Mouse (Mus musculus): ENCODE data around the gene Abcb8. TPM values are rescaled to one million over a fixed set of nuclear protein-coding genes. Genes with fewer than 3 reads are reported as not detected.

Abcb8 gene
- polyA plus RNA-seq, 2 experiments, result 16.9 to 18.0 TPM

GRCm38 (mm10) chr5:24405389-24405876, 12.0 kb downstream of the Abcb8 start:
- 60% methylated on average over 3 of the region's 3 CpGs for WGBS (ENCODE audit: insufficient replicate concordance)
- TF ChIP-seq CTCF (IDR thresholded peaks at IDR 0.05; ENCODE audit: low read depth), result no peak
- no peak for TF ChIP-seq EP300 (IDR thresholded peaks at IDR 0.05; ENCODE audit: low read depth)
- Histone ChIP-seq H3K36me3 (replicated peaks; ENCODE audit: control insufficient read depth, insufficient read depth, low read depth) (no peaks in the 10 kb centered on the region), H3K4me3 (ENCODE audit: insufficient read depth in 1 of 2, low read depth in 2 of 2, low read length in 2 of 2) (no peak overlapping the region), H3K9me3 (ENCODE audit: control insufficient read depth, low read length) (no peaks in the 10 kb centered on the region), H3K9ac (replicated peaks) (no peak overlapping the region), H3K27ac (no peak overlapping the region), H3K4me1 (replicated peaks; ENCODE audit: control insufficient read depth in 2 of 2, insufficient read depth in 2 of 2, low read length in 1 of 2) (0 out of 4 replicates have a peak, but pooled peaks cover 0 to 2% of the 10 kb centered on the region in 2 experiments), H3K27me3 (ENCODE audit: control insufficient read depth, insufficient read depth, low read length) (no peaks in the 10 kb centered on the region), H3K4me2 (ENCODE audit: low read depth) (no peak overlapping the region)
- no peak for ATAC-seq (ENCODE audit: insufficient read depth)
- DNase-seq (ENCODE audit: low read depth in 3 of 3, low spot score in 3 of 3), result no peak

GRCm38 (mm10) chr5:24408651-24409050, 15.2 kb downstream of the Abcb8 start:
- DNase-seq (ENCODE audit: low read depth in 3 of 3, low spot score in 3 of 3) (no peak), ATAC-seq (ENCODE audit: insufficient read depth) (no peak)
- H3K27me3 ChIP-seq (ENCODE audit: control insufficient read depth, insufficient read depth, low read length), result no peaks in the 10 kb centered on the region
- H3K4me1 ChIP-seq (replicated peaks; ENCODE audit: control insufficient read depth in 2 of 2, insufficient read depth in 2 of 2, low read length in 1 of 2), result 0 out of 4 replicates have a peak, but pooled peaks cover 0 to 2% of the 10 kb centered on the region in 2 experiments
- 79% methylated on average over 13 of the region's 13 CpGs for WGBS (ENCODE audit: insufficient replicate concordance)
- H3K9me3 ChIP-seq (ENCODE audit: control insufficient read depth, low read length), result no peaks in the 10 kb centered on the region
- no peak overlapping the region for H3K27ac ChIP-seq
- H3K4me3 ChIP-seq (ENCODE audit: insufficient read depth in 1 of 2, low read depth in 2 of 2, low read length in 2 of 2), result no peak overlapping the region
- H3K4me2 ChIP-seq (ENCODE audit: low read depth), result no peak overlapping the region
- H3K36me3 ChIP-seq (replicated peaks; ENCODE audit: control insufficient read depth, insufficient read depth, low read depth), result no peaks in the 10 kb centered on the region
- H3K9ac ChIP-seq (replicated peaks), result no peak overlapping the region
- TF ChIP-seq EP300 (IDR thresholded peaks at IDR 0.05; ENCODE audit: low read depth) (no peak), CTCF (IDR thresholded peaks at IDR 0.05; ENCODE audit: low read depth) (no peak)

GRCm38 (mm10) chr5:24409466-24409865, 16.0 kb downstream of the Abcb8 start:
- DNase-seq (ENCODE audit: low read depth in 3 of 3, low spot score in 3 of 3), result no peak
- 71% methylated on average over 2 of the region's 2 CpGs for WGBS (ENCODE audit: insufficient replicate concordance)
- no peak overlapping the region for H3K4me2 ChIP-seq (ENCODE audit: low read depth)
- no peaks in the 10 kb centered on the region for H3K36me3 ChIP-seq (replicated peaks; ENCODE audit: control insufficient read depth, insufficient read depth, low read depth)
- no peaks in the 10 kb centered on the region for H3K9me3 ChIP-seq (ENCODE audit: control insufficient read depth, low read length)
- no peak for ATAC-seq (ENCODE audit: insufficient read depth)
- H3K4me3 ChIP-seq (ENCODE audit: insufficient read depth in 1 of 2, low read depth in 2 of 2, low read length in 2 of 2), result no peak overlapping the region
- no peaks in the 10 kb centered on the region for H3K27me3 ChIP-seq (ENCODE audit: control insufficient read depth, insufficient read depth, low read length)
- no peak overlapping the region for H3K27ac ChIP-seq
- no peak overlapping the region for H3K9ac ChIP-seq (replicated peaks)
- H3K4me1 ChIP-seq (replicated peaks; ENCODE audit: control insufficient read depth in 2 of 2, insufficient read depth in 2 of 2, low read length in 1 of 2), result 0 out of 4 replicates have a peak, but pooled peaks cover 0 to 2% of the 10 kb centered on the region in 2 experiments
- no peak for TF ChIP-seq EP300 (IDR thresholded peaks at IDR 0.05; ENCODE audit: low read depth)
- TF ChIP-seq CTCF (IDR thresholded peaks at IDR 0.05; ENCODE audit: low read depth), result no peak

GRCm38 (mm10) chr5:24412063-24412462, 18.6 kb downstream of the Abcb8 start:
- 64% methylated on average over 2 of the region's 2 CpGs for WGBS (ENCODE audit: insufficient replicate concordance)
- Histone ChIP-seq H3K27me3 (ENCODE audit: control insufficient read depth, insufficient read depth, low read length) (no peaks in the 10 kb centered on the region), H3K9me3 (ENCODE audit: control insufficient read depth, low read length) (no peaks in the 10 kb centered on the region), H3K27ac (no peak overlapping the region), H3K4me2 (ENCODE audit: low read depth) (no peak overlapping the region), H3K4me1 (replicated peaks; ENCODE audit: control insufficient read depth in 2 of 2, insufficient read depth in 2 of 2, low read length in 1 of 2) (peaks cover 0 to 3% of the 10 kb centered on the region in 2 experiments; a peak in 1 of 4 replicates), H3K4me3 (ENCODE audit: insufficient read depth in 1 of 2, low read depth in 2 of 2, low read length in 2 of 2) (no peak overlapping the region), H3K36me3 (replicated peaks; ENCODE audit: control insufficient read depth, insufficient read depth, low read depth) (no peaks in the 10 kb centered on the region), H3K9ac (replicated peaks) (no peak overlapping the region)
- TF ChIP-seq CTCF (IDR thresholded peaks at IDR 0.05; ENCODE audit: low read depth) (no peak), EP300 (IDR thresholded peaks at IDR 0.05; ENCODE audit: low read depth) (no peak)
- DNase-seq (ENCODE audit: low read depth in 3 of 3, low spot score in 3 of 3), result no peak
- ATAC-seq (ENCODE audit: insufficient read depth), result no peak

- Histone ChIP-seq H3K27me3 (ENCODE audit: control insufficient read depth, insufficient read depth, low read length) (no peaks in the 10 kb centered on the region), H3K36me3 (replicated peaks; ENCODE audit: control insufficient read depth, insufficient read depth, low read depth) (no peaks in the 10 kb centered on the region), H3K4me3 (ENCODE audit: insufficient read depth in 1 of 2, low read depth in 2 of 2, low read length in 2 of 2) (no peak within 1 kb of the TSS), H3K9ac (replicated peaks) (no peak within 1 kb of the TSS), H3K4me1 (replicated peaks; ENCODE audit: control insufficient read depth in 2 of 2, insufficient read depth in 2 of 2, low read length in 1 of 2) (peaks cover 0 to 3% of the 10 kb centered on the region in 2 experiments; a peak in 1 of 4 replicates), H3K9me3 (ENCODE audit: control insufficient read depth, low read length) (no peaks in the 10 kb centered on the region), H3K4me2 (ENCODE audit: low read depth) (no peak within 1 kb of the TSS), H3K27ac (no peak within 1 kb of the TSS)
- DNase-seq (ENCODE audit: low read depth in 3 of 3, low spot score in 3 of 3) (no peak), ATAC-seq (ENCODE audit: insufficient read depth) (no peak)
- TF ChIP-seq CTCF (IDR thresholded peaks at IDR 0.05; ENCODE audit: low read depth) (no peak), EP300 (IDR thresholded peaks at IDR 0.05; ENCODE audit: low read depth) (no peak)
- whole genome bisulfite sequencing (ENCODE audit: insufficient replicate concordance), result 30% methylated on average over 11 of the region's 11 CpGs
Observed at GRCm38 (mm10) chr5:24413042-24413693, 19.7 kb downstream of the Abcb8 start, which contains the start of gene Asic3. TSS of gene Asic3 (plus strand) at chr5:24413392.

Data from liver, embryonic 14.5 days (tissue).